Mouse (Mus musculus) testis, adult 2 months (tissue): ENCODE data around the gene Cav2. TPM values are rescaled to one million over a fixed set of nuclear protein-coding genes. Genes with fewer than 3 reads are reported as not detected.

Experiments
- H3K27ac ChIP-seq: fragments of 200-500 bp; 2 replicates; pipeline ENCODE4 v1.5.1; 2012; ENCODE audit warnings: low read depth, low read length; ENCODE audit not compliant: control insufficient read depth, insufficient read depth
- H3K27me3 ChIP-seq: fragments of 200-500 bp; 2 replicates; pipeline ENCODE4 v1.6.1; 2012; ENCODE audit warnings: mild to moderate bottlenecking, low read length, moderate library complexity; ENCODE audit not compliant: control insufficient read depth, insufficient read depth
- H3K36me3 ChIP-seq: fragments of 200-500 bp; 2 replicates; pipeline ENCODE4 v1.6.1; 2012; ENCODE audit warnings: mild to moderate bottlenecking, low read length; ENCODE audit not compliant: control insufficient read depth, insufficient read depth
- H3K4me1 ChIP-seq: fragments of 200-500 bp; 2 replicates; pipeline ENCODE4 v1.6.1; 2012; ENCODE audit warnings: low read length; ENCODE audit not compliant: control insufficient read depth, insufficient read depth
- H3K4me3 ChIP-seq: fragments of 200-500 bp; 2 replicates; pipeline ENCODE4 v1.5.1; 2012; ENCODE audit warnings: low read depth, mild to moderate bottlenecking, low read length, moderate library complexity, mixed read lengths; ENCODE audit not compliant: control insufficient read depth
- CTCF ChIP-seq: fragments of 200-500 bp; IDR thresholded peaks from 2 replicates; pipeline ENCODE4 v1.5.1; 2012; ENCODE audit warnings: low read depth, mild to moderate bottlenecking, inconsistent platforms, low read length, moderate library complexity; ENCODE audit not compliant: control insufficient read depth, insufficient read depth, insufficient replicate concordance
- POLR2A ChIP-seq: fragments of 200-500 bp; IDR thresholded peaks from 2 replicates; pipeline ENCODE4 v1.6.1; 2012; ENCODE audit warnings: low read depth, mild to moderate bottlenecking, inconsistent platforms, low read length, moderate library complexity; ENCODE audit not compliant: control insufficient read depth
- polyA plus RNA-seq: library from polyadenylated mRNA; depleted of rRNA; stranded (reverse); fragments of >200 nt; gene quantifications from 2 replicates; pipeline ENCODE4 v1.2.3, GENCODE M21; 2012

The Cav2 gene
- polyA plus RNA-seq, 1 experiment = 2.3 TPM

GRCm38 (mm10) chr6:17283834-17284233 lies 2.8 kb downstream of the Cav2 start:
- TF ChIP-seq POLR2A = no peak
- no peak for TF ChIP-seq CTCF
- peaks cover 6% of the 10 kb centered on the region for H3K4me1 ChIP-seq
- no peak overlapping the region for H3K4me3 ChIP-seq
- H3K27me3 ChIP-seq = no peaks in the 10 kb centered on the region
- H3K27ac ChIP-seq = no peak overlapping the region
- no peaks in the 10 kb centered on the region for H3K36me3 ChIP-seq

- Histone ChIP-seq H3K36me3 (no peaks in the 10 kb centered on the region), H3K4me3 (no peak overlapping the region), H3K4me1 (peaks cover 2% of the 10 kb centered on the region), H3K27ac (no peak overlapping the region), H3K27me3 (no peaks in the 10 kb centered on the region)
- TF ChIP-seq POLR2A = no peak
- TF ChIP-seq CTCF = no peak
These were observed 5.4 kb downstream of the Cav2 start for GRCm38 (mm10) chr6:17286381-17286780.

DNA sequence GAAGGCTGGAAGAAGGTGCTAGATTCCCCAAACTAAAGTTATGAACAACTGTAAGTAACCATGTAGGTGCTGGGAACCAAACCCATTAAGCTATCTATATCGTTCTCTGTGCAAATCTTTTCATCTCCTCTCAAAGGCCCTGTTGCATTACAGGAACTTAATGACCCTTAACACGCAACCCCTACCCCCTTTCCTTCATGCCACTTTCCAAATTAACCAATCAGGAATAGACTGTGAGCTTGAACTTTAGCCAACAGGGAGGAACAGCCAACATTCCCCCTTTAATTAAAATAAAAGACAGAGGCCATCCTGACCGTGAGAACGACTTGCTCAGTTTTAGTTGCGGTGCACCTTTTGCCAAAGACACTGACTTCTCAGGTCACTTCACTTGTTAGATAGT lies 14.1 kb downstream of the Cav2 start:
- TF ChIP-seq CTCF = no peak

DNA sequence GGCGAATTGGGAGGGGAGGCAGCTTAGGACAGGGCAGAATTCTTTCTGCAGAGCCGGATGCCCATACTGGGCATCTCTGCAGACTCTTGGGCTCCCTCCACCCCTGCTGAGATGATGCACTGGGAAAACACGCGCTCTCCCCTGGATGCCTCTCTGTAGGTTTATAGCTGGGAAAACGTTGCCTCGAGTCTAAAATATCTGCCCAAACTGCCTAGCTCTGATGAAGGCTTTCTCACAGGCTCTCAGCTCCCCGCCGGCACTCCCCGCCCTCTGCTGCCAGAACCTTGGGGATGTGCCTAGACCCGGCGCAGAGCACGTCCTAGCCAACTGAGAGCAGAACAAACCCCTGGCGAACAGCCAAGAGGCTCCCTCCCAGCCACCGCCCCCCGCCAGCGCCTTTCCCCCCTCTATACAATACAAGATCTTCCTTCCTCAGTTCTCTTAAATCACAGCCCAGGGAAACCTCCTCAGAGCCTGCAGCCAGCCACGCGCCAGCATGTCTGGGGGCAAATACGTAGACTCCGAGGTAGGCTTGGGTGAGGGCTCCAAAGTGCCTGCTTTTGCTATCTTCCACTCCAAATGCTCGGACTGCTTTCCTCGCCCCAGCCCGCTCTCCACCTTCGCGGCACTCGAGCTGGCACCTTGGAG lies 25.1 kb downstream of the Cav2 start, which contains the start of gene Cav1:
Cav1 (plus strand) TSS at position 382 of the 648 bp plus-strand sequence.
- H3K4me1 ChIP-seq = no peaks in the 10 kb centered on the region; the same call in 1 of the 2 replicates
- H3K36me3 ChIP-seq = no peaks in the 10 kb centered on the region
- H3K27ac ChIP-seq = peak within 1 kb of the TSS; percentile 46
- no peaks in the 10 kb centered on the region for H3K27me3 ChIP-seq
- TF ChIP-seq CTCF (no peak), POLR2A (no peak)
- H3K4me3 ChIP-seq = peak within 1 kb of the TSS; percentile 68

More for the DNA sequence above, 14.1 kb downstream of the Cav2 start:
- Histone ChIP-seq H3K27me3 (no peaks in the 10 kb centered on the region), H3K36me3 (no peaks in the 10 kb centered on the region), H3K27ac (no peak overlapping the region), H3K4me3 (no peak overlapping the region), H3K4me1 (no peaks in the 10 kb centered on the region)

GRCm38 (mm10) chr6:17306602-17307325 lies 25.8 kb downstream of the Cav2 start:
- Histone ChIP-seq H3K36me3 (no peaks in the 10 kb centered on the region), H3K27me3 (no peaks in the 10 kb centered on the region), H3K27ac (peak overlapping the region; percentile 46), H3K4me1 (no peaks in the 10 kb centered on the region; the same call in 1 of the 2 replicates), H3K4me3 (peak overlapping the region; percentile 68)
- no peak for TF ChIP-seq POLR2A
- no peak for TF ChIP-seq CTCF

GRCm38 (mm10) chr6:17307461-17308115 lies 26.6 kb downstream of the Cav2 start:
- Histone ChIP-seq H3K4me3 (peak overlapping the region; percentile 68), H3K36me3 (no peaks in the 10 kb centered on the region), H3K27me3 (no peaks in the 10 kb centered on the region), H3K27ac (peak overlapping the region; percentile 46; the same call in 1 of the 2 replicates), H3K4me1 (no peaks in the 10 kb centered on the region; the same call in 1 of the 2 replicates)
- TF ChIP-seq CTCF (no peak), POLR2A (no peak)

DNA sequence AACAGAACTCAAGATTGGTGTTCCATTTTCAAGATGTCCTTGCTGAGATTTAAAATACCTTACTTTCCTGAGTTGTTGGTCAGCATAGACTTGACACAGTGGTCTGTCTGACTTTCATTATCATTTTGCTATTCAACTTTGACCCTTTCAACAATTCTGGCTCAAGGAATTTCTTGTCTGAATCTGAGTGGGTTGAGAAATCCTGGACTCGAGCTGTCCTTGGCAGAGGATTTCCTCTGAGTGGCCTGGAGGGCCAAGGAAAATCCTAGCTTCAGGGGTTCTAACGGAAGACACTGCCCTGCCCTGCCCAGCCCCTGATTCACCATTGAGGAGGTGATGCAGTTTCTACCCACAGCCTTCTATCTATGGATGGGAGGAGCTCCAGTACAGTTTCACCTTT lies 27.7 kb downstream of the Cav2 start:
- TF ChIP-seq CTCF (no peak), POLR2A (no peak)
- Histone ChIP-seq H3K36me3 (no peaks in the 10 kb centered on the region), H3K27ac (no peak overlapping the region), H3K4me1 (no peaks in the 10 kb centered on the region; the same call in 1 of the 2 replicates), H3K4me3 (no peak overlapping the region), H3K27me3 (no peaks in the 10 kb centered on the region)
